8 mouse cellular contexts compared by ENCODE assay signal in the genomic region with DNA sequence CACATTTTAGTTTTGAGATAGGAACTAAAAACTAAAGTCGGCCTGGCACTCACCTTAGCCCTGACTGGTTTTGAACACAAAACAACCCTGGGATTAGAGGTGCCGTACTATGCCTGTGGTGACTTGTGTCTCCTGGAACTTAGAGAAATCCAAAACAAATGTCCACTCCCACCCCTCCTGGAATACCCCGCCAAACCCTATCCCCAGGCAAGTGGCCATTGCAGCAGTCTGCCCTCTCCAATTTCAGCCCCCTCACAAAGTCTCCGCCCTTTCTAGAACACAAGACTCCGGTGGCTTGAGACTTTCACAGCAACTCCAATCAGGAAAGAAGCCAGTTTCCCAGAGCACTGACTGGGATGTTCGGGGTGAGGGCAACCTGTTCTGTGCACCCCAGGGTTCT. TPM values are rescaled to one million over a fixed set of nuclear protein-coding genes. Genes with fewer than 3 reads are reported as not detected.
DNase-seq lines count a peak whose midpoint lies in the region; ATAC-seq lines count a peak whose summit lies in the region.

A gene (plus strand): TSS at position 275 of the 400 bp plus-strand sequence.

- H3K4me1 ChIP-seq in intestine, embryonic 15.5 days (replicated peaks): peaks cover 6% of the 10 kb centered on the region; the same call in 1 of the 2 replicates

- 31% methylated on average over 6 of the region's 6 CpGs for WGBS in intestine, embryonic 15.5 days

- no peak for DNase-seq in left cerebral cortex, adult 18-20 months (ENCODE audit: low spot score in 2 of 2)
- DNase-seq in left cerebral cortex, adult 11 months (ENCODE audit: low spot score): no peak
- DNase-seq in adrenal gland, postnatal 4 days (ENCODE audit: low spot score in 2 of 2): no peak
- no peak for DNase-seq in gastrocnemius, postnatal 14 days
- DNase-seq in cerebellum, postnatal 4 days (ENCODE audit: low spot score in 2 of 2): no peak
- no peak for DNase-seq in cerebellum, postnatal 14 days

- H3K27me3 ChIP-seq in intestine, embryonic 15.5 days (replicated peaks): no peaks in the 10 kb centered on the region

- H3K9me3 ChIP-seq in intestine, embryonic 15.5 days: no peaks in the 10 kb centered on the region

- intact Hi-C loops in gastrocnemius, postnatal 14 days (cut with DNase I; ENCODE audit: low total_unique reads): no loop called here

- H3K27ac ChIP-seq in intestine, embryonic 15.5 days: peak within 1 kb of the TSS; percentile 52; the same call in 1 of the 2 replicates

- ATAC-seq in intestine, embryonic 15.5 days: peak; percentile 56
- ATAC-seq in megakaryocyte-erythroid progenitor cell, adult 5-6 weeks (replicated peaks; ENCODE audit: low FRiP score, low TSS enrichment, poor library complexity, severe bottlenecking): no peak

- peak within 1 kb of the TSS; percentile 63 for H3K4me2 ChIP-seq in intestine, embryonic 15.5 days (replicated peaks)

- H3K9ac ChIP-seq in intestine, embryonic 15.5 days: peak within 1 kb of the TSS; percentile 96

- H3K4me3 ChIP-seq in intestine, embryonic 15.5 days (replicated peaks): peak within 1 kb of the TSS; percentile 95

- peaks cover 3% of the 10 kb centered on the region; the same call in 1 of the 2 replicates for H3K36me3 ChIP-seq in intestine, embryonic 15.5 days

RNA-seq across cellular contexts. Expression of the gene that starts here (rescaled TPM):
- total RNA-seq in left cerebral cortex, adult 18-20 months (2021): 10 to 100 TPM; 49.3 to 49.5 TPM
- 100 to 1,000 TPM; 130 to 162 TPM for total RNA-seq in adrenal gland, postnatal 4 days (2021)
- total RNA-seq in gastrocnemius, postnatal 14 days (2021): 100 to 1,000 TPM; 214 to 234 TPM
- 183 and 188 TPM in 2 replicates for polyA plus RNA-seq in intestine, embryonic 15.5 days (2015; fragmentation: Nextera tagmentation; extraction: Ambion mirVana)
- 127 and 162 TPM in 2 replicates for total RNA-seq in megakaryocyte-erythroid progenitor cell, adult 5-6 weeks (2014; fragmentation: Nextera tagmentation)
- 90.1 and 125 TPM in 2 replicates for total RNA-seq in megakaryocyte-erythroid progenitor cell, adult 5-6 weeks (2017)
